Mouse (Mus musculus): ENCODE data around the gene Hpse. TPM values are rescaled to one million over a fixed set of nuclear protein-coding genes. Genes with fewer than 3 reads are reported as not detected.

Hpse gene
- polyA plus RNA-seq, 1 experiment from 2014 or later: 1.7 TPM

Other genes with a start within 250 kb of the Hpse start
- 16.8 and 18.2 TPM in 2 replicates for gene Lin54, start 219.1 kb downstream of the Hpse start, polyA plus RNA-seq (2014; fragmentation: Nextera tagmentation; extraction: Ambion mirVana)
- gene Cops4, start 201.4 kb downstream of the Hpse start, polyA plus RNA-seq (2014; fragmentation: Nextera tagmentation; extraction: Ambion mirVana): 234 and 239 TPM in 2 replicates
- 2.5 and 2.7 TPM in 2 replicates for gene Plac8, start 147.5 kb downstream of the Hpse start, polyA plus RNA-seq (2014; fragmentation: Nextera tagmentation; extraction: Ambion mirVana)
- 57.1 and 59.5 TPM in 2 replicates for gene Coq2, start 44.6 kb downstream of the Hpse start, polyA plus RNA-seq (2014; fragmentation: Nextera tagmentation; extraction: Ambion mirVana)
- gene Helq, start 78.9 kb upstream of the Hpse start, polyA plus RNA-seq (2014; fragmentation: Nextera tagmentation; extraction: Ambion mirVana): 19.8 and 24.0 TPM in 2 replicates
- 168 and 172 TPM in 2 replicates for gene Mrps18c, start 78.9 kb upstream of the Hpse start, polyA plus RNA-seq (2014; fragmentation: Nextera tagmentation; extraction: Ambion mirVana)
- gene Abraxas1, start 101.2 kb upstream of the Hpse start, polyA plus RNA-seq (2014; fragmentation: Nextera tagmentation; extraction: Ambion mirVana): 21.9 and 22.7 TPM in 2 replicates
- 1.2 and 1.9 TPM in 2 replicates for gene Gpat3, start 126.0 kb upstream of the Hpse start, polyA plus RNA-seq (2014; fragmentation: Nextera tagmentation; extraction: Ambion mirVana)

Data from neural tube, embryonic 11.5 days (tissue).